Mouse (Mus musculus) CD4-positive, CD25-positive, alpha-beta regulatory T cell, adult 9 weeks (primary cell): ENCODE data around the gene Il1f6. TPM values are rescaled to one million over a fixed set of nuclear protein-coding genes. Genes with fewer than 3 reads are reported as not detected.

Source experiments
- polyA plus RNA-seq: library from polyadenylated mRNA; unstranded; fragments of 100-300 nt; shearing (Covaris generic); gene quantifications from one replicate; pipeline ENCODE4 v1.2.1, GENCODE M21; 2017

Il1f6 gene
- polyA plus RNA-seq: not detected

DNA sequence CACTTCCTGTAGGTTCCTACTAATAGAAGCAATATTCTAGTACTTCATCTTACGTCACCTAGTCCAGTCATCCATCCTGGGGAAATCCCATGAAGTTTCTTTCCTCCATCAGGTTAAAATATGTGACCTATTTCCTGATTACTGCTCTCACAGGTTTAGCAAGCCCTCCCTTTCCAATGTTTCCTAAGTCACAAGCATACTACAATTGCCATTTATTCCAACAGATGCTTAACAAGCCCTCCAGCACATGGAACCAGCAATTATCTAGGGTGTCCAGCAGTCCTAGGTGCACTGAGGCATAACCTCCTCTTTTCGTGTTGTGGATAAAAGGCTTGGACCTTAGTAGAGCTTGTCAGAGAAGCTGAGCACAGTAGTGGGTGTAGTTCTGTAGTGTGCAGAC lies at the start of gene Il1f6:
Gene Il1f6, plus strand, starts transcription at position 301 of the 400 bp plus-strand sequence.

DNA sequence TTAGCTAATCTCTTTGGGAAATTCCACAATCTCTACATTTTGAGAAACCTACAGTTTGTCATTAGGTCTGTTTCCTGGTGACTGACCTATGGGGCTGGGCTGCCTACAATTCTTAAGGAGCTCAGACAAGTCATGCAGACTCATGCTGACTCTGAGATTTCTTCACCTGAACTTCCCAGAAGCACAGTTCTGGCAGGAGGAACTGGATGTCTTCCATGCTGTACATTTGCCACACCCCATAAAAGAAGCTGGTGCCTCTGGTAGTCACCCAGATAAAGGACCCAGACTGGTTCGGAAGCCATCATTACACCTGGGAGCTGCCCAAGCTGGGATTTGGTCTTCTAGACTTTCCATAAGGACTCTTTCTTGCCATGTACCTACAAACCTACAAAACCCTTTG lies 29.0 kb upstream of the Il1f6 start, which contains the start of gene Il1f9:
Gene Il1f9, plus strand, starts transcription at position 301 of the 400 bp plus-strand sequence.

Other genes with a start within 250 kb of the Il1f6 start
- gene Hnmt, start 166.0 kb upstream of the Il1f6 start, polyA plus RNA-seq: 0.16 TPM
- not detected for gene Tbpl2, start 118.8 kb upstream of the Il1f6 start, polyA plus RNA-seq
- gene Il1f8, start 62.3 kb upstream of the Il1f6 start, polyA plus RNA-seq: not detected
- gene Il1f9, start 28.9 kb upstream of the Il1f6 start, polyA plus RNA-seq: not detected
- gene Il1f5, start 61.5 kb downstream of the Il1f6 start, polyA plus RNA-seq: not detected
- gene Il1f10, start 75.8 kb downstream of the Il1f6 start, polyA plus RNA-seq: not detected
- gene Il1rn, start 121.4 kb downstream of the Il1f6 start, polyA plus RNA-seq: 2.2 TPM
- gene Psd4, start 152.2 kb downstream of the Il1f6 start, polyA plus RNA-seq: 195 TPM